Mouse (Mus musculus): Measurements from ENCODE around the gene Gm13289. TPM values are rescaled to one million over a fixed set of nuclear protein-coding genes. Genes with fewer than 3 reads are reported as not detected.
"Not testable (repeated sequence)": the region's sequence is repeated elsewhere in the genome, so short reads cannot be mapped to it uniquely, and the experiment has no call there.

Gm13289 gene
- polyA plus RNA-seq, 1 experiment, result not detected

DNA sequence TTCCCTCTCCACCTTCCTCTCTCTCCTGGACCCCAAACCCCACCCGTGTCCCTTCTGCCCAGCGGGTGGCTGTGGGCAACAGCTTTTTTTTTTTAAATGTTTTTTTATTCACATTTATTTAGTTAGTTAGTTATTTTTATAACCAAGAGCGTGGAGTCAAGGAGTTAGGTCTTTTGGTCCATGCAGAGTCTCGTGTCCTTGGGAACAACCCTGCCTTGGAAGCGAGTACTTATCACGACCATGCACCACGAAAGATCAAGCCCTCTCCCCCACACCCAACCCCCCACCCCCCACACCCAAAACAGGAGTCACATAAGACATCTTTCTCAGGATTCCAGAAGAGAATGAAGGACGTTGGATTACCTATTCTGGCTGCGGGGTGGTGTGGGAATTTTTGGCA, 14.4 kb upstream of the Gm13289 start:
- H3ac ChIP-seq (ENCODE audit: control insufficient read depth, insufficient read length, low read depth); H3K79me3 ChIP-seq (ENCODE audit: low read depth); H3K36me3 ChIP-seq (ENCODE audit: control insufficient read depth, insufficient read depth); H3K27me3 ChIP-seq (ENCODE audit: control insufficient read depth, insufficient read depth, insufficient read length); H3K4me3 ChIP-seq (ENCODE audit: insufficient read depth, poor library complexity, severe bottlenecking); H3K79me2 ChIP-seq (ENCODE audit: control insufficient read depth, insufficient read depth): not testable (repeated sequence)

DNA sequence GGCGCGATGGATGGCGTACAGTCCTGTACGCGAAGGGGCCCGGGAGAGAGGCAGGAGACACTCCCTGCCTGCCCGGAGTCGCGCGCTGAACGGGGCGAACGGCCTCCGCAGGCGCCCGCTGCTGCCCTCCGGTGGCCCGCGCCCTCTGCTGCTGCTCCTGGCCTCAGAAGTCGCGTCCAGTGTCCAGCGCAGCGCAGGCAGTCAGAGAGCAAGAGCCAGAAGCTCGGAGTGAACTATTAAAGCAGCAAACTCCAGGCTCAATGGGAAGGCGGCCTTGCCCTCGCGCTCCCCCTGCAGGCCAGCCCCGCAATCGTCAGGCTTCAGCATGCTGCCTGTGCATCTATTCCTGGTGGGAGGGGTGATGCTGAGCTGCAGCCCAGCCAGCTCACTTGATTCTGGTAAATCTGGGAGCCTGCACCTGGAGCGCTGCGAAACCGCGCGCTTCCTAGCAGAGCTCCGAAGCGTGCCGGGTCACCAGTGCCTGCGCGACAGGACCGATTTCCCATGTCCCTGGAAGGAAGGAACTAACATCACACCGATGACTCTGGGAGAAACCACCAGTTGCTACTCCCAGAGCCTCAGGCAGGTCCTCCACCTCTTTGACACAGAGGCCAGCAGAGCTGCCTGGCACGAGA, 13.2 kb upstream of the Gm13289 start:
- H3K79me3 ChIP-seq (ENCODE audit: low read depth); H3ac ChIP-seq (ENCODE audit: control insufficient read depth, insufficient read length, low read depth); H3K27me3 ChIP-seq (ENCODE audit: control insufficient read depth, insufficient read depth, insufficient read length); H3K79me2 ChIP-seq (ENCODE audit: control insufficient read depth, insufficient read depth); H3K4me3 ChIP-seq (ENCODE audit: insufficient read depth, poor library complexity, severe bottlenecking); H3K36me3 ChIP-seq (ENCODE audit: control insufficient read depth, insufficient read depth): not testable (repeated sequence)

DNA sequence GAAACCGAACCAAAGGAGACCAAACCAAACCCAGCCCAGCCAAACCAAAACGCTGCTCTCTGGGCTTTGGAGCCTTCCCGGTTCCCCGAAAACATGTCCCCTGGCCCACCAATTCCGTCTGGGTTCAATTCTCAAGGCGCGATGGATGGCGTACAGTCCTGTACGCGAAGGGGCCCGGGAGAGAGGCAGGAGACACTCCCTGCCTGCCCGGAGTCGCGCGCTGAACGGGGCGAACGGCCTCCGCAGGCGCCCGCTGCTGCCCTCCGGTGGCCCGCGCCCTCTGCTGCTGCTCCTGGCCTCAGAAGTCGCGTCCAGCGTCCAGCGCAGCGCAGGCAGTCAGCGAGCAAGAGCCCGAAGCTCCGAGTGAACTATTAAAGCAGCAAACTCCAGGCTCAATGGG, 3.2 kb upstream of the Gm13289 start, which contains the start of gene Gm13290:
Gene Gm13290, plus strand, starts transcription at position 301 of the 400 bp plus-strand sequence.
- not testable (repeated sequence) for H3K4me3 ChIP-seq (ENCODE audit: insufficient read depth, poor library complexity, severe bottlenecking); H3K79me3 ChIP-seq (ENCODE audit: low read depth); H3K36me3 ChIP-seq (ENCODE audit: control insufficient read depth, insufficient read depth); H3ac ChIP-seq (ENCODE audit: control insufficient read depth, insufficient read length, low read depth); H3K79me2 ChIP-seq (ENCODE audit: control insufficient read depth, insufficient read depth); H3K27me3 ChIP-seq (ENCODE audit: control insufficient read depth, insufficient read depth, insufficient read length)

DNA sequence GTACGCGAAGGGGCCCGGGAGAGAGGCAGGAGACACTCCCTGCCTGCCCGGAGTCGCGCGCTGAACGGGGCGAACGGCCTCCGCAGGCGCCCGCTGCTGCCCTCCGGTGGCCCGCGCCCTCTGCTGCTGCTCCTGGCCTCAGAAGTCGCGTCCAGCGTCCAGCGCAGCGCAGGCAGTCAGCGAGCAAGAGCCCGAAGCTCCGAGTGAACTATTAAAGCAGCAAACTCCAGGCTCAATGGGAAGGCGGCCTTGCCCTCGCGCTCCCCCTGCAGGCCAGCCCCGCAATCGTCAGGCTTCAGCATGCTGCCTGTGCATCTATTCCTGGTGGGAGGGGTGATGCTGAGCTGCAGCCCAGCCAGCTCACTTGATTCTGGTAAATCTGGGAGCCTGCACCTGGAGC, 2.8 kb downstream of the Gm13289 start, which contains the start of gene Gm13272:
Gene Gm13272, plus strand, starts transcription at position 301 of the 400 bp plus-strand sequence.
- H3K27me3 ChIP-seq (ENCODE audit: control insufficient read depth, insufficient read depth, insufficient read length); H3K36me3 ChIP-seq (ENCODE audit: control insufficient read depth, insufficient read depth); H3K4me3 ChIP-seq (ENCODE audit: insufficient read depth, poor library complexity, severe bottlenecking); H3K79me3 ChIP-seq (ENCODE audit: low read depth); H3K79me2 ChIP-seq (ENCODE audit: control insufficient read depth, insufficient read depth); H3ac ChIP-seq (ENCODE audit: control insufficient read depth, insufficient read length, low read depth): not testable (repeated sequence)

DNA sequence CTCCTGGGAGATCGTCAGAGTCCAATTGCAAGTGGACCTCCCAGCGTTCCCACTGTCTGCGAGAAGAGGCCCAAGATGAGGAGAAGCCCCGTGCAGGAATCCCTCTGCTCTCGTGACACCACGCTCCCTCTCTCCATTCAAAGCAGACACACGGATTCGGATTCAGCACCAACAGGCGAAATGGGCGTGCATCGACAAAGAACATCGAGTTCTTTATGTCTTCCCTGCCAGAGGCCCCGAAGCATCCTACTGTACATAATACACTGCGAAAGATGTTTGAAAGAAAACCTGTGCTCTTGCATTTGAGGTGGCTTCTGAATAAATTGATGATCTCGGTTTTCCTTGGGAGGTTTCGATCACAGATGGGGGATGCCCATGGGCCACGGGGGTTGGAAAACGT, 3.6 kb downstream of the Gm13289 start:
- H3K79me3 ChIP-seq (ENCODE audit: low read depth); H3K4me3 ChIP-seq (ENCODE audit: insufficient read depth, poor library complexity, severe bottlenecking); H3K27me3 ChIP-seq (ENCODE audit: control insufficient read depth, insufficient read depth, insufficient read length); H3K79me2 ChIP-seq (ENCODE audit: control insufficient read depth, insufficient read depth); H3K36me3 ChIP-seq (ENCODE audit: control insufficient read depth, insufficient read depth); H3ac ChIP-seq (ENCODE audit: control insufficient read depth, insufficient read length, low read depth): not testable (repeated sequence)

DNA sequence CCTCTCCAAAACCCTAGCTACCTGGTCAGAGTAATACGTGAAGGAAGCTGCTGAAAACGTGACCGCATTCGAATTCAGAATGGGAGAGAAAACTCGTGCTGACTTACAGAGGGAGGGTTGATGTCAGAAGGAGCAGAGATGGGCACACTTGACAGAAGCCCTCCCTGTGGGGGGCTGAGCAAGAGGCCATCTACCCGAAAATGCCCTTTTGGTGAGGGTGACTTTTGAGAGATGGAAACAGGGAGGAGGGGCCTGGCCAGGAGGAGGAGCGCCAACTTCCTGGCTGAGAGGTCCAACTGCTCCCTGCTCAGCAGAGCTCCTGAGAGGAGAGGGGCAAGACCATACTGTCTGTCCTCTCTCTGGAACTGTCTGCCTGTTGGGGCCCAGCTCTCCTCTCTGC, 5.1 kb downstream of the Gm13289 start, which contains the start of gene Ifnz:
Gene Ifnz, plus strand, starts transcription at position 301 of the 400 bp plus-strand sequence.
- H3K79me2 ChIP-seq (ENCODE audit: control insufficient read depth, insufficient read depth); H3K79me3 ChIP-seq (ENCODE audit: low read depth); H3K4me3 ChIP-seq (ENCODE audit: insufficient read depth, poor library complexity, severe bottlenecking); H3K36me3 ChIP-seq (ENCODE audit: control insufficient read depth, insufficient read depth); H3ac ChIP-seq (ENCODE audit: control insufficient read depth, insufficient read length, low read depth); H3K27me3 ChIP-seq (ENCODE audit: control insufficient read depth, insufficient read depth, insufficient read length): not testable (repeated sequence)

DNA sequence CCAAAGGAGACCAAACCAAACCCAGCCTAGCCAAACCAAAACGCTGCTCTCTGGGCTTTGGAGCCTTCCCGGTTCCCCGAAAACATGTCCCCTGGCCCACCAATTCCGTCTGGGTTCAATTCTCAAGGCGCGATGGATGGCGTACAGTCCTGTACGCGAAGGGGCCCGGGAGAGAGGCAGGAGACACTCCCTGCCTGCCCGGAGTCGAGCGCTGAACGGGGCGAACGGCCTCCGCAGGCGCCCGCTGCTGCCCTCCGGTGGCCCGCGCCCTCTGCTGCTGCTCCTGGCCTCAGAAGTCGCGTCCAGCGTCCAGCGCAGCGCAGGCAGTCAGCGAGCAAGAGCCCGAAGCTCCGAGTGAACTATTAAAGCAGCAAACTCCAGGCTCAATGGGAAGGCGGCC, 5.6 kb downstream of the Gm13289 start:
- not testable (repeated sequence) for H3K4me3 ChIP-seq (ENCODE audit: insufficient read depth, poor library complexity, severe bottlenecking); H3K27me3 ChIP-seq (ENCODE audit: control insufficient read depth, insufficient read depth, insufficient read length); H3K79me2 ChIP-seq (ENCODE audit: control insufficient read depth, insufficient read depth); H3K36me3 ChIP-seq (ENCODE audit: control insufficient read depth, insufficient read depth); H3K79me3 ChIP-seq (ENCODE audit: low read depth); H3ac ChIP-seq (ENCODE audit: control insufficient read depth, insufficient read length, low read depth)

DNA sequence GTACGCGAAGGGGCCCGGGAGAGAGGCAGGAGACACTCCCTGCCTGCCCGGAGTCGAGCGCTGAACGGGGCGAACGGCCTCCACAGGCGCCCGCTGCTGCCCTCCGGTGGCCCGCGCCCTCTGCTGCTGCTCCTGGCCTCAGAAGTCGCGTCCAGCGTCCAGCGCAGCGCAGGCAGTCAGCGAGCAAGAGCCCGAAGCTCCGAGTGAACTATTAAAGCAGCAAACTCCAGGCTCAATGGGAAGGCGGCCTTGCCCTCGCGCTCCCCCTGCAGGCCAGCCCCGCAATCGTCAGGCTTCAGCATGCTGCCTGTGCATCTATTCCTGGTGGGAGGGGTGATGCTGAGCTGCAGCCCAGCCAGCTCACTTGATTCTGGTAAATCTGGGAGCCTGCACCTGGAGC, 8.7 kb downstream of the Gm13289 start, which contains the start of gene Gm13276:
Gene Gm13276, plus strand, starts transcription at position 301 of the 400 bp plus-strand sequence.
- not testable (repeated sequence) for H3K79me3 ChIP-seq (ENCODE audit: low read depth); H3K36me3 ChIP-seq (ENCODE audit: control insufficient read depth, insufficient read depth); H3K79me2 ChIP-seq (ENCODE audit: control insufficient read depth, insufficient read depth); H3K4me3 ChIP-seq (ENCODE audit: insufficient read depth, poor library complexity, severe bottlenecking); H3ac ChIP-seq (ENCODE audit: control insufficient read depth, insufficient read length, low read depth); H3K27me3 ChIP-seq (ENCODE audit: control insufficient read depth, insufficient read depth, insufficient read length)

DNA sequence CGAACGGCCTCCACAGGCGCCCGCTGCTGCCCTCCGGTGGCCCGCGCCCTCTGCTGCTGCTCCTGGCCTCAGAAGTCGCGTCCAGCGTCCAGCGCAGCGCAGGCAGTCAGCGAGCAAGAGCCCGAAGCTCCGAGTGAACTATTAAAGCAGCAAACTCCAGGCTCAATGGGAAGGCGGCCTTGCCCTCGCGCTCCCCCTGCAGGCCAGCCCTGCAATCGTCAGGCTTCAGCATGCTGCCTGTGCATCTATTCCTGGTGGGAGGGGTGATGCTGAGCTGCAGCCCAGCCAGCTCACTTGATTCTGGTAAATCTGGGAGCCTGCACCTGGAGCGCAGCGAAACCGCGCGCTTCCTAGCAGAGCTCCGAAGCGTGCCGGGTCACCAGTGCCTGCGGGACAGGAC, 11.7 kb downstream of the Gm13289 start, which contains the start of gene Gm13277:
Gene Gm13277, plus strand, starts transcription at position 231 of the 400 bp plus-strand sequence.
- not testable (repeated sequence) for H3K36me3 ChIP-seq (ENCODE audit: control insufficient read depth, insufficient read depth); H3K27me3 ChIP-seq (ENCODE audit: control insufficient read depth, insufficient read depth, insufficient read length); H3ac ChIP-seq (ENCODE audit: control insufficient read depth, insufficient read length, low read depth); H3K79me3 ChIP-seq (ENCODE audit: low read depth); H3K79me2 ChIP-seq (ENCODE audit: control insufficient read depth, insufficient read depth); H3K4me3 ChIP-seq (ENCODE audit: insufficient read depth, poor library complexity, severe bottlenecking)

DNA sequence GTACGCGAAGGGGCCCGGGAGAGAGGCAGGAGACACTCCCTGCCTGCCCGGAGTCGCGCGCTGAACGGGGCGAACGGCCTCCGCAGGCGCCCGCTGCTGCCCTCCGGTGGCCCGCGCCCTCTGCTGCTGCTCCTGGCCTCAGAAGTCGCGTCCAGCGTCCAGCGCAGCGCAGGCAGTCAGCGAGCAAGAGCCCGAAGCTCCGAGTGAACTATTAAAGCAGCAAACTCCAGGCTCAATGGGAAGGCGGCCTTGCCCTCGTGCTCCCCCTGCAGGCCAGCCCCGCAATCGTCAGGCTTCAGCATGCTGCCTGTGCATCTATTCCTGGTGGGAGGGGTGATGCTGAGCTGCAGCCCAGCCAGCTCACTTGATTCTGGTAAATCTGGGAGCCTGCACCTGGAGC, 14.5 kb downstream of the Gm13289 start, which contains the start of gene Gm13278:
Gene Gm13278, plus strand, starts transcription at position 301 of the 400 bp plus-strand sequence.
- H3K79me2 ChIP-seq (ENCODE audit: control insufficient read depth, insufficient read depth); H3K79me3 ChIP-seq (ENCODE audit: low read depth); H3K4me3 ChIP-seq (ENCODE audit: insufficient read depth, poor library complexity, severe bottlenecking); H3K36me3 ChIP-seq (ENCODE audit: control insufficient read depth, insufficient read depth); H3K27me3 ChIP-seq (ENCODE audit: control insufficient read depth, insufficient read depth, insufficient read length); H3ac ChIP-seq (ENCODE audit: control insufficient read depth, insufficient read length, low read depth): not testable (repeated sequence)

DNA sequence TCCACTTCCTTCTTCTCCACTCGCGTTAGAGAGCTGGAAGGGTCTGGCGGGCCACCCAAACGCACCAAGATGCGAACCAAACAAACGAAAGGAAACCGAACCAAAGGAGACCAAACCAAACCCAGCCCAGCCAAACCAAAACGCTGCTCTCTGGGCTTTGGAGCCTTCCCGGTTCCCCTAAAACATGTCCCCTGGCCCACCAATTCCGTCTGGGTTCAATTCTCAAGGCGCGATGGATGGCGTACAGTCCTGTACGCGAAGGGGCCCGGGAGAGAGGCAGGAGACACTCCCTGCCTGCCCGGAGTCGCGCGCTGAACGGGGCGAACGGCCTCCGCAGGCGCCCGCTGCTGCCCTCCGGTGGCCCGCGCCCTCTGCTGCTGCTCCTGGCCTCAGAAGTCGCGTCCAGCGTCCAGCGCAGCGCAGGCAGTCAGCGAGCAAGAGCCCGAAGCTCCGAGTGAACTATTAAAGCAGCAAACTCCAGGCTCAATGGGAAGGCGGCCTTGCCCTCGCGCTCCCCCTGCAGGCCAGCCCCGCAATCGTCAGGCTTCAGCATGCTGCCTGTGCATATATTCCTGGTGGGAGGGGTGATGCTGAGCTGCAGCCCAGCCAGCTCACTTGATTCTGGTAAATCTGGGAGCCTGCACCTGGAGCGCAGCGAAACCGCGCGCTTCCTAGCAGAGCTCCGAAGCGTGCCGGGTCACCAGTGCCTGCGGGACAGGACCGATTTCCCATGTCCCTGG, 17.4 kb downstream of the Gm13289 start, which contains the start of gene Gm13275:
Gene Gm13275, plus strand, starts transcription at position 552 of the 740 bp plus-strand sequence.
- not testable (repeated sequence) for H3K79me3 ChIP-seq (ENCODE audit: low read depth); H3K36me3 ChIP-seq (ENCODE audit: control insufficient read depth, insufficient read depth); H3K27me3 ChIP-seq (ENCODE audit: control insufficient read depth, insufficient read depth, insufficient read length); H3K4me3 ChIP-seq (ENCODE audit: insufficient read depth, poor library complexity, severe bottlenecking); H3K79me2 ChIP-seq (ENCODE audit: control insufficient read depth, insufficient read depth); H3ac ChIP-seq (ENCODE audit: control insufficient read depth, insufficient read length, low read depth)
